Mouse (Mus musculus) lung, embryonic 14.5 days (tissue): ENCODE measurements around the gene Tspoap1. TPM values are rescaled to one million over a fixed set of nuclear protein-coding genes. Genes with fewer than 3 reads are reported as not detected.

Experiments
- ATAC-seq: fragments of 200-750 bp; cut with Nextera tagmentation; 2 replicates; pipeline ENCODE4 v1.8.0; 2017; ENCODE audit warnings: mild to moderate bottlenecking, moderate TSS enrichment, moderate library complexity; ENCODE audit not compliant: insufficient read depth
- DNase-seq: peaks from one replicate; pipeline ENCODE4 v3.0.0-alpha.2; 2015
- H3K27ac ChIP-seq: fragments of 300-500 bp; sonication (generic); 2 replicates; pipeline ENCODE4 v1.5.1; 2014; ENCODE audit warnings: low read depth, mild to moderate bottlenecking, moderate library complexity
- H3K27me3 ChIP-seq: fragments of 300-500 bp; sonication (generic); 2 replicates; pipeline ENCODE4 v1.6.1; 2014; ENCODE audit warnings: low read length, control low read depth; ENCODE audit not compliant: insufficient read depth
- H3K36me3 ChIP-seq: fragments of 300-500 bp; sonication (generic); 2 replicates; pipeline ENCODE4 v1.6.1; 2014; ENCODE audit warnings: control low read depth; ENCODE audit not compliant: insufficient read depth
- H3K4me1 ChIP-seq: fragments of 300-500 bp; sonication (generic); 2 replicates; pipeline ENCODE4 v1.6.1; 2014; ENCODE audit warnings: antibody characterized with exemption, control low read depth; ENCODE audit not compliant: insufficient read depth
- H3K4me2 ChIP-seq: fragments of 300-500 bp; sonication (generic); 2 replicates; pipeline ENCODE4 v1.6.1; 2014; ENCODE audit warnings: mild to moderate bottlenecking
- H3K4me3 ChIP-seq: fragments of 300-500 bp; sonication (generic); 2 replicates; pipeline ENCODE4 v1.5.1; 2014; ENCODE audit warnings: low read depth, low read length
- H3K9ac ChIP-seq: fragments of 300-500 bp; sonication (generic); 2 replicates; pipeline ENCODE4 v1.6.1; 2014
- H3K9me3 ChIP-seq: fragments of 300-500 bp; sonication (generic); 2 replicates; pipeline ENCODE4 v1.6.1; 2016; ENCODE audit warnings: low read depth, low read length, control low read depth
- CTCF ChIP-seq: IDR thresholded peaks from 2 replicates; pipeline ENCODE4 v1.5.1; 2016; ENCODE audit warnings: antibody characterized with exemption, low read depth
- WGBS: fragments of 180-500 bp; shearing (Covaris S2); extraction: QIAGEN DNeasy Blood & Tissue Kit; methylation state at CpG from one replicate; pipeline ENCODE4 v1.1.7; 2014; 5-methylcytosine and 5-hydroxymethylcytosine counted together
- polyA plus RNA-seq: library from polyadenylated mRNA; unstranded; fragments of >200 nt; fragmentation: Nextera tagmentation; extraction: Ambion mirVana; gene quantifications from 2 replicates; pipeline ENCODE4 v1.2.1, GENCODE M21; 2014

The Tspoap1 gene
- polyA plus RNA-seq, 1 experiment from 2014 or later, result 2.5 TPM

GRCm38 (mm10) chr11:87755360-87756017 is 4.9 kb upstream of the Tspoap1 start:
- peaks cover 12% of the 10 kb centered on the region for H3K27me3 ChIP-seq
- no peaks in the 10 kb centered on the region for H3K9me3 ChIP-seq
- no peak overlapping the region; the same call in 1 of the 2 replicates for H3K4me2 ChIP-seq
- peak; percentile 27 for DNase-seq
- no peak overlapping the region for H3K27ac ChIP-seq
- 65% methylated on average over 17 of the region's 17 CpGs for WGBS
- H3K4me3 ChIP-seq, result peak overlapping the region; percentile 19; the same call in 1 of the 2 replicates
- peak; percentile 64 for ATAC-seq
- no peak for TF ChIP-seq CTCF
- H3K4me1 ChIP-seq, result no peaks in the 10 kb centered on the region
- H3K9ac ChIP-seq, result peak overlapping the region; percentile 9; the same call in 1 of the 2 replicates
- no peaks in the 10 kb centered on the region for H3K36me3 ChIP-seq

- no peak for TF ChIP-seq CTCF
- H3K4me2 ChIP-seq, result no peak overlapping the region
- peak overlapping the region; percentile 19; the same call in 1 of the 2 replicates for H3K4me3 ChIP-seq
- H3K9ac ChIP-seq, result no peak overlapping the region
- no peaks in the 10 kb centered on the region for H3K9me3 ChIP-seq
- WGBS, result 85% methylated on average over 15 of the region's 15 CpGs
- peaks cover 20% of the 10 kb centered on the region for H3K27me3 ChIP-seq
- DNase-seq (no peak), ATAC-seq (no peak)
- H3K36me3 ChIP-seq, result no peaks in the 10 kb centered on the region
- H3K4me1 ChIP-seq, result no peaks in the 10 kb centered on the region
- H3K27ac ChIP-seq, result peak overlapping the region; percentile 40; the same call in 1 of the 2 replicates
Observed at GRCm38 (mm10) chr11:87756251-87756820, 4.0 kb upstream of the Tspoap1 start.

GRCm38 (mm10) chr11:87757001-87757954 is 3.1 kb upstream of the Tspoap1 start:
- no peaks in the 10 kb centered on the region for H3K4me1 ChIP-seq
- H3K9ac ChIP-seq, result no peak overlapping the region
- peak overlapping the region; percentile 19; the same call in 1 of the 2 replicates for H3K4me3 ChIP-seq
- no peak overlapping the region; the same call in 1 of the 2 replicates for H3K27ac ChIP-seq
- DNase-seq (no peak), ATAC-seq (no peak)
- no peaks in the 10 kb centered on the region for H3K36me3 ChIP-seq
- WGBS, result 83% methylated on average over 25 of the region's 25 CpGs
- TF ChIP-seq CTCF, result no peak
- no peaks in the 10 kb centered on the region for H3K9me3 ChIP-seq
- peaks cover 30% of the 10 kb centered on the region for H3K27me3 ChIP-seq
- H3K4me2 ChIP-seq, result peak overlapping the region; percentile 4; the same call in 1 of the 2 replicates

- Histone ChIP-seq H3K36me3 (no peaks in the 10 kb centered on the region), H3K27me3 (peaks cover 40% of the 10 kb centered on the region), H3K4me1 (no peaks in the 10 kb centered on the region), H3K9ac (no peak overlapping the region), H3K4me3 (no peak overlapping the region), H3K9me3 (no peaks in the 10 kb centered on the region), H3K4me2 (no peak overlapping the region), H3K27ac (no peak overlapping the region)
- no peak for TF ChIP-seq CTCF
- DNase-seq (no peak), ATAC-seq (no peak)
- WGBS, result 77% methylated on average over 7 of the region's 7 CpGs
Observed at GRCm38 (mm10) chr11:87758161-87758911, 2.0 kb upstream of the Tspoap1 start.

GRCm38 (mm10) chr11:87758957-87759608 is 1.3 kb upstream of the Tspoap1 start:
- Histone ChIP-seq H3K27me3 (peaks cover 48% of the 10 kb centered on the region), H3K9me3 (no peaks in the 10 kb centered on the region), H3K4me3 (no peak overlapping the region), H3K4me1 (0 out of 2 replicates have a peak, but pooled peaks cover 4% of the 10 kb centered on the region), H3K4me2 (no peak overlapping the region), H3K9ac (no peak overlapping the region), H3K36me3 (no peaks in the 10 kb centered on the region), H3K27ac (no peak overlapping the region)
- TF ChIP-seq CTCF, result no peak
- ATAC-seq, result no peak
- no peak for DNase-seq
- 58% methylated on average over 4 of the region's 4 CpGs for WGBS

- TF ChIP-seq CTCF, result peak; percentile 31; the same call in 1 of the 2 replicates
- peak; percentile 11 for DNase-seq
- no peak for ATAC-seq
- H3K4me2 ChIP-seq, result no peak overlapping the region
- peaks cover 53% of the 10 kb centered on the region for H3K27me3 ChIP-seq
- H3K4me3 ChIP-seq, result no peak overlapping the region
- 0 out of 2 replicates have a peak, but pooled peaks cover 4% of the 10 kb centered on the region for H3K4me1 ChIP-seq
- H3K9ac ChIP-seq, result no peak overlapping the region
- H3K36me3 ChIP-seq, result no peaks in the 10 kb centered on the region
- no peaks in the 10 kb centered on the region for H3K9me3 ChIP-seq
- WGBS, result 3% methylated on average over 3 of the region's 3 CpGs
- H3K27ac ChIP-seq, result no peak overlapping the region
Observed at GRCm38 (mm10) chr11:87759609-87760005, 734 bp upstream of the Tspoap1 start.
